Mouse (Mus musculus) naive thymus-derived CD4-positive, alpha-beta T cell, adult 2 months (primary cell): ENCODE measurements at regions not wholly inside any gene's neighbourhood (a gene's known extent, or its start where the extent isn't known, plus 50 kb on each side); places are given as distances from the start of the nearest gene placed in this dataset.
A peak's percentile ranks its signal among the peaks of the same experiment; 100 is the strongest.

Experiments
- DNase-seq: peaks from one replicate; pipeline ENCODE4 v3.0.0-alpha.2; 2011; ENCODE audit warnings: low read depth

- peak; percentile 35 for DNase-seq
These were observed 126.8 kb downstream of the Polr2m start for GRCm38 (mm10) chr9:71358961-71359360.

- DNase-seq, result no peak
These were observed 130.0 kb downstream of the Polr2m start for GRCm38 (mm10) chr9:71355721-71356120.
